Comparison of ENCODE assay signal across 33 mouse cellular contexts in the genomic region with DNA sequence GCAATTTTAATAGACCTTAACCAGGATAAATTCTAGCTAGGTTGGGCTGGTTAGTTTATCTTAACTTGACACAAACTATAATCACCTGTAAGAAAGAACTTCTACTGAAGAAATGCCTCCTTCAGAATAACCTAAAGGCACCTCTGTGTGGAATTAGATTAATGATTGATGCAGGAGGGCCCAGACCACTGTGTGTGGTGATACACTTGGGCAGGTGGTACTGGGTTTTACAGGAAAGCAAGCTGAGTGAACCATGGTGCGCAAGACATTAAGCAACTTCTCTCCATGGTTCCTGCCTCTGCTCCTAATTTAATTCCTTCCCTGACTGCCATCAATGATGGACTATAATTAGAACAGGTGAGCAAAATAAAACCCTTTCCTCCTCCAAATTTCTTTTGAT.
"Had no signal": no experiment of that assay in that cellular context is flagged by ENCODE, and none has a peak within 500 bp of the region (broad histone marks: within the 10 kb centered on the region; RNA-seq: fewer than 3 reads in every experiment).

No protein-coding gene starts in this region.

- H3K4me3 ChIP-seq: heart, embryonic 10.5 days; heart, embryonic 12.5 days; heart, embryonic 13.5 days; heart, embryonic 15.5 days; hindbrain, embryonic 10.5 days; hindbrain, embryonic 12.5 days; hindbrain, embryonic 13.5 days; hindbrain, embryonic 15.5 days; intestine, embryonic 15.5 days; layer of hippocampus, adult 2 months; left cerebral cortex, adult 2 months had no signal

- H3K9ac ChIP-seq: heart, embryonic 12.5 days; heart, embryonic 13.5 days; heart, embryonic 15.5 days; hindbrain, embryonic 12.5 days; hindbrain, embryonic 13.5 days; hindbrain, embryonic 14.5 days; hindbrain, embryonic 15.5 days; intestine, embryonic 15.5 days had no signal

- H3K27ac ChIP-seq: heart, embryonic 10.5 days; heart, embryonic 13.5 days; heart, embryonic 15.5 days; hindbrain, embryonic 10.5 days; hindbrain, embryonic 12.5 days; hindbrain, embryonic 13.5 days; hindbrain, embryonic 14.5 days; hindbrain, embryonic 15.5 days; hindbrain, postnatal 0 days; intestine, embryonic 15.5 days; kidney, postnatal 0 days; layer of hippocampus, adult 2 months; left cerebral cortex, adult 2 months had no signal

- H3K27me3 ChIP-seq: heart, embryonic 12.5 days; heart, embryonic 13.5 days; heart, embryonic 15.5 days; hindbrain, embryonic 12.5 days; hindbrain, embryonic 13.5 days; hindbrain, embryonic 15.5 days; intestine, embryonic 15.5 days had no signal

- H3K36me3 ChIP-seq: heart, embryonic 10.5 days; heart, embryonic 12.5 days; heart, embryonic 13.5 days; heart, embryonic 15.5 days; hindbrain, embryonic 10.5 days; hindbrain, embryonic 12.5 days; hindbrain, embryonic 13.5 days; hindbrain, embryonic 15.5 days; intestine, embryonic 15.5 days had no signal

- H3K9me3 ChIP-seq: heart, embryonic 10.5 days; heart, embryonic 12.5 days; heart, embryonic 13.5 days; heart, embryonic 15.5 days; hindbrain, embryonic 10.5 days; hindbrain, embryonic 12.5 days; hindbrain, embryonic 13.5 days; hindbrain, embryonic 15.5 days; intestine, embryonic 15.5 days had no signal

- ATAC-seq: hindbrain, embryonic 16.5 days; hindbrain, postnatal 0 days; inflammation-experienced regulatory T-cells, adult 6 months; intestine, embryonic 15.5 days; intestine, embryonic 16.5 days; intestine, postnatal 0 days had no signal

- DNase-seq: heart, postnatal 10 days; heart, postnatal 14 days; heart, postnatal 36 days; heart, postnatal 4 days; kidney, adult 11 months; kidney, adult 18-20 months; kidney, adult 2 months; kidney, postnatal 10 days; kidney, postnatal 14 days; kidney, postnatal 25 days; kidney, postnatal 36 days; kidney, postnatal 4 days; layer of hippocampus, adult 9-11 months; layer of hippocampus, postnatal 36 days had no signal

- H3K4me1 ChIP-seq: heart, embryonic 10.5 days; heart, embryonic 12.5 days; heart, embryonic 13.5 days; heart, embryonic 15.5 days; hindbrain, embryonic 10.5 days; hindbrain, embryonic 12.5 days; hindbrain, embryonic 13.5 days; hindbrain, embryonic 15.5 days; intestine, embryonic 15.5 days had no signal

- H3K4me2 ChIP-seq: heart, embryonic 11.5 days; heart, embryonic 12.5 days; heart, embryonic 13.5 days; heart, embryonic 15.5 days; hindbrain, embryonic 12.5 days; hindbrain, embryonic 13.5 days; hindbrain, embryonic 14.5 days; hindbrain, embryonic 15.5 days; intestine, embryonic 15.5 days had no signal
